Mouse (Mus musculus) hindbrain, embryonic 10.5 days (tissue): ENCODE measurements around the gene Mxi1. TPM values are rescaled to one million over a fixed set of nuclear protein-coding genes. Genes with fewer than 3 reads are reported as not detected.

ENCODE experiments used
- DNase-seq: peaks from one replicate; pipeline ENCODE4 v3.0.0-alpha.2; 2017; ENCODE audit warnings: low spot score
- H3K27ac ChIP-seq: fragments of 300-500 bp; sonication (generic); 2 replicates; pipeline ENCODE4 v1.5.1; 2016; ENCODE audit warnings: mild to moderate bottlenecking, moderate library complexity
- H3K27me3 ChIP-seq: fragments of 300-500 bp; sonication (generic); 2 replicates; pipeline ENCODE4 v1.6.1; 2016; ENCODE audit warnings: mild to moderate bottlenecking; ENCODE audit not compliant: poor library complexity, insufficient read depth, severe bottlenecking
- H3K36me3 ChIP-seq: fragments of 300-500 bp; sonication (generic); 2 replicates; pipeline ENCODE4 v1.6.1; 2016; ENCODE audit warnings: mild to moderate bottlenecking, moderate library complexity
- H3K4me1 ChIP-seq: fragments of 300-500 bp; sonication (generic); replicated peaks from 2 replicates; pipeline ENCODE4 v1.6.1; 2016; ENCODE audit warnings: mild to moderate bottlenecking
- H3K4me3 ChIP-seq: fragments of 300-500 bp; sonication (generic); 2 replicates; pipeline ENCODE4 v1.5.1; 2016; ENCODE audit warnings: mild to moderate bottlenecking, moderate library complexity
- H3K9me3 ChIP-seq: fragments of 300-500 bp; sonication (generic); 2 replicates; pipeline ENCODE4 v1.6.1; 2016; ENCODE audit warnings: mild to moderate bottlenecking, moderate library complexity
- WGBS: fragments of 180-500 bp; shearing (Covaris S2); methylation state at CpG from one replicate; pipeline ENCODE4 v1.1.7; 2016; 5-methylcytosine and 5-hydroxymethylcytosine counted together
- polyA plus RNA-seq: library from polyadenylated mRNA; unstranded; fragments of >200 nt; fragmentation: Nextera tagmentation; extraction: Ambion mirVana; gene quantifications from 2 replicates; pipeline ENCODE4 v1.2.1, GENCODE M21; 2016

Gene Mxi1
- polyA plus RNA-seq, 1 experiment from 2014 or later = 47.9 TPM

DNA sequence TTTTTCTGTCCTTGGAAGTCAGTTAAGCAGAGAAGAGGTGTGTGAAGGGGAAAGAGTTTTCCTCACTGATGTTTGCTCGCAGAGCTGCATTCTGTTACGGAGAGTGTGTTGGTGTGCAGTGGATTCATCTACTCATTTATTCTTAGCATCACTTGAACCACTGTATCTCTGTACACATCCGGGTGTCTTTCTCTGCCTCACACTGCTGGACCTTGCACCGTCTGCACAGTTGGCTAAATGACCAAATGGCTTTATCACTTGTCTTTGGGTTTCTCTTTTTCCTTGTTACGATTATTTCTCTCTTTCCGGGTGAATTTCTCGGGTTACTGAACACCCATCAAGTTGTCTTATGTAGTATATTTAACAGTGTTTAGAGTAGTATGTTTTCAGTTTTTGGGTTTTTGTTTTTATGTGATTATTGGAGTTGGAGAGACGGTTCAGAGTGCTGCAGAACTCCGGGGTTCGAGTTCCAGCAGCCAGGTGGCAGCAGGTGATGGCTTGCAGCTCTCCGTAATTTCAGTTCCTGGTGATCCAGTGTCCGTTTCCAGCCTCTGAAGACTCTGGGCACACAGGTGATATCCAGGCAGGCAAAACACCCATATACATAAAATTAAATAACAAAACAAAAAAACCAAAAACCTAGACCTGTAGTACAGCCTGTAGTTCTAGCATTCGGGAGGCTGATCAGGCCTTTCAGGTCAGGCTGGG lies 33.0 kb downstream of the Mxi1 start:
- H3K27ac ChIP-seq = no peak overlapping the region
- H3K4me1 ChIP-seq = peaks cover 32% of the 10 kb centered on the region
- H3K27me3 ChIP-seq = no peaks in the 10 kb centered on the region
- no peaks in the 10 kb centered on the region for H3K9me3 ChIP-seq
- 89% methylated on average over 13 of the region's 13 CpGs for WGBS
- DNase-seq = no peak
- no peak overlapping the region for H3K4me3 ChIP-seq
- peaks cover 19% of the 10 kb centered on the region for H3K36me3 ChIP-seq

DNA sequence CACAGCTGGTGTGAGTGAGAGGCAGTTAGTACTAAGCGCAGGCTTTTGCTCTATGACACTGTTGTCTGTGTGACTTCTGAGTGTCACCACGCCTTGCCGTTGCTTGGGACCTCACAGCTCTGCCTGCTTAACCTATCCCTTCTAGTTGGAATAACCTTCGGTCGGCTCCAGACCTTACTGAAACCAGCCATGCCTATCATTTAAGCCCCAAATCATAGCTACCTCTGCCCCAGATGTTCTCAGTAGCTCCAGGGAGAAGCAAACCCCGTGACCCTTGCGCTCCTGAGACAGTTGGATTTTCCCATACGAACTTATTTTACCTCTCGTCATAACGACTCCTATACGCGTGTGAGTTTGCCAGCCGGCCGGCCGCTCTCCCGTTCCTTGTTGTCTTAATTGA lies 33.7 kb downstream of the Mxi1 start:
- WGBS = 88% methylated on average over 16 of the region's 16 CpGs
- Histone ChIP-seq H3K4me1 (peaks cover 32% of the 10 kb centered on the region), H3K4me3 (no peak overlapping the region), H3K27ac (no peak overlapping the region), H3K27me3 (no peaks in the 10 kb centered on the region), H3K9me3 (no peaks in the 10 kb centered on the region), H3K36me3 (peaks cover 19% of the 10 kb centered on the region)
- no peak for DNase-seq

DNA sequence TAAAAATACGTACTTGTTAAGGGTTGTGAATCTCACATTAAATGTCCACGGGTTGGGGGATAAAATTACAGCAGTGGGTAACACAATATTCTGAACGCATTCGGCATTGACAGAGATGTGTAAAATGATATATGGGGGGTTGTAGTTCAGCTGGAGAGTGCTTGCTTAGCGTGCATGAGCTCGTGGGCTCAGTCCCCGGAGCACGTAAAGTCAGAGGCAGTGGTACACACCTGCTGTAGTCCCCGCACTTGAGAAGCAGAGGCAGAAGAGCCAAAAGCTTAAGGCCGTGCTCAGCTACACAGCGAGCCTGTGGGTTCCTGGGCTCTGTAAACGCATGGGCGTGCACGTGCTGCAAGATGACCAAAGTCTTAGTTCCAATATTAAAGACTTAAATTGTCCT lies 35.4 kb downstream of the Mxi1 start:
- H3K4me1 ChIP-seq = peaks cover 26% of the 10 kb centered on the region
- no peak overlapping the region for H3K4me3 ChIP-seq
- WGBS = 82% methylated on average over 14 of the region's 14 CpGs
- H3K27me3 ChIP-seq = no peaks in the 10 kb centered on the region
- peaks cover 28% of the 10 kb centered on the region for H3K36me3 ChIP-seq
- DNase-seq = no peak
- 0 out of 2 replicates have a peak overlapping the region, but pooled peaks have one; percentile 25 for H3K27ac ChIP-seq
- no peaks in the 10 kb centered on the region for H3K9me3 ChIP-seq

DNA sequence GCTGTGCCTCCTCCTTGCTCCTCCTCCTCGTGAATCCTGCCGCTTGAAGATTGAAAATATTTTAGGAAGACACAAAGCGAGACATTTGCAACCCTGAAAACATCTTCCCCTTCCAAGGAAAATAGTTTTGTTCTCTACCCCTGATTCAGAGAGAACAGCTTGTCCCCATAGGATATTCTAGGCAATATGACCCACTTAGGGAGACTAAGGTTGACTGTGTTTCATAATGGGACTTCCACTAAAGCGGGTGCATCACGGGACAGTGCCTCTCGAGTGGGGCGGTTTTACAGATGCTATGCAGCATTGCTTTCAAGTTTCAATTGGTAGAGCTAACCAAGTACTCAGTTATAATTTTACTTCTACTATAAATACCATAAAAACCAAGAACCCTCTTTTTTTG lies 43.5 kb downstream of the Mxi1 start:
- no peak for DNase-seq
- WGBS = 92% methylated on average over 7 of the region's 7 CpGs
- Histone ChIP-seq H3K36me3 (peaks cover 36% of the 10 kb centered on the region), H3K27me3 (no peaks in the 10 kb centered on the region), H3K9me3 (no peaks in the 10 kb centered on the region), H3K4me1 (no peaks in the 10 kb centered on the region), H3K4me3 (no peak overlapping the region), H3K27ac (no peak overlapping the region)

GRCm38 (mm10) chr19:53354271-53355000 lies 44.1 kb downstream of the Mxi1 start:
- H3K27ac ChIP-seq = no peak overlapping the region
- peaks cover 36% of the 10 kb centered on the region for H3K36me3 ChIP-seq
- DNase-seq = no peak
- 84% methylated on average over 7 of the region's 7 CpGs for WGBS
- H3K9me3 ChIP-seq = no peaks in the 10 kb centered on the region
- H3K4me1 ChIP-seq = peaks cover 4% of the 10 kb centered on the region
- H3K27me3 ChIP-seq = no peaks in the 10 kb centered on the region
- H3K4me3 ChIP-seq = no peak overlapping the region

DNA sequence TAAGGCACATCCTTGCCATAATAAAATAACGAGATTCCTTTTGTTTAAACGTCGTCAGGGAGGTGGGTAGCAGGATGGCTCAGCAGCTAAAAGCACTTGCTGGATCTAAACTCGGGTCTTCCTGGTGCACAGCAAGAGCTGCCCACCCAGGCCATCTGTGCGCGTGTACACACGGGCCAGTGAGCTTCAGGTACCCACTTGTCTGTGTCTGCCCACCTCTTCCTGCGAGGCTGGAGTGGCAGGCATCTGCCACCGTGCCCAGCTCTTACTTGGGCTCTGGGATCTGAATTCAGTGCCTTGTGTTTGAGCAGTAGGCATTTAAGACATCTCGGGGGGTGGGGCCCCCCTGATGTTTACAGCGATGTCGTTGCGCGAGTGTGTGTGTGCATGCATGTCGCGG lies 44.7 kb downstream of the Mxi1 start:
- 90% methylated on average over 16 of the region's 16 CpGs for WGBS
- Histone ChIP-seq H3K4me3 (no peak overlapping the region), H3K36me3 (peaks cover 30% of the 10 kb centered on the region), H3K9me3 (no peaks in the 10 kb centered on the region), H3K27ac (no peak overlapping the region), H3K27me3 (no peaks in the 10 kb centered on the region), H3K4me1 (peaks cover 9% of the 10 kb centered on the region)
- no peak for DNase-seq

GRCm38 (mm10) chr19:53359160-53360033 lies 49.1 kb downstream of the Mxi1 start:
- H3K36me3 ChIP-seq = peaks cover 14% of the 10 kb centered on the region; the same call in 1 of the 2 replicates
- H3K9me3 ChIP-seq = no peaks in the 10 kb centered on the region
- WGBS = 80% methylated on average over 22 of the region's 22 CpGs
- DNase-seq = no peak
- no peak overlapping the region for H3K4me3 ChIP-seq
- H3K27me3 ChIP-seq = no peaks in the 10 kb centered on the region
- H3K27ac ChIP-seq = 0 out of 2 replicates have a peak overlapping the region, but pooled peaks have one; percentile 23
- peaks cover 9% of the 10 kb centered on the region for H3K4me1 ChIP-seq

GRCm38 (mm10) chr19:53360265-53360958 lies 50.1 kb downstream of the Mxi1 start:
- no peak overlapping the region for H3K27ac ChIP-seq
- WGBS = 85% methylated on average over 8 of the region's 8 CpGs
- DNase-seq = no peak

DNA sequence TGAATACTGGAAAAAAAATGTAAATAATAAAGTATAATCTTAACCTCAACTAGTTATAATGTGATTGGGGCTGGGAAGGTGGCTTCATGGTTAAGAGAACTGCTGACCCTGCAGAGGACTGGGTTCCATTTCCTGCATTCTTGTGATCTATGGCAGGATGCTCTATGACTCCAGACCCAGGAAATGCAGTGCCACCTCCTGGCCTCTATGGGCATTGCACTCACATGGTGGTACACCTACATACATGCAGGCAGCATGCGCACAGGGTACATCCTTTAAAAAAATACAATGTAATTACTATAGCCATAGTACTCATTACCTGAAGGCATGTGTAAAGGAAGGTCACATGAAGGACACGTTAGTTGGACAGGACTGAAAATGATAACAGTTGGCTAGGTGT lies 52.6 kb downstream of the Mxi1 start:
- Histone ChIP-seq H3K36me3 (no peaks in the 10 kb centered on the region), H3K9me3 (no peaks in the 10 kb centered on the region), H3K27me3 (no peaks in the 10 kb centered on the region), H3K4me1 (peaks cover 14% of the 10 kb centered on the region), H3K4me3 (no peak overlapping the region), H3K27ac (no peak overlapping the region)
- no peak for DNase-seq
- 48% methylated on average over 2 of the region's 2 CpGs for WGBS

More at GRCm38 (mm10) chr19:53360265-53360958, 50.1 kb downstream of the Mxi1 start:
- Histone ChIP-seq H3K27me3 (no peaks in the 10 kb centered on the region), H3K4me3 (no peak overlapping the region), H3K4me1 (peaks cover 9% of the 10 kb centered on the region), H3K36me3 (peaks cover 14% of the 10 kb centered on the region; the same call in 1 of the 2 replicates), H3K9me3 (no peaks in the 10 kb centered on the region)

- H3K4me3 ChIP-seq = no peak overlapping the region
- no peak for DNase-seq
- WGBS = 87% methylated on average over 2 of the region's 2 CpGs
- no peaks in the 10 kb centered on the region for H3K27me3 ChIP-seq
- H3K27ac ChIP-seq = no peak overlapping the region
- no peaks in the 10 kb centered on the region for H3K9me3 ChIP-seq
- peaks cover 15% of the 10 kb centered on the region for H3K4me1 ChIP-seq
- H3K36me3 ChIP-seq = no peaks in the 10 kb centered on the region
Observed at GRCm38 (mm10) chr19:53364551-53364950, 54.2 kb downstream of the Mxi1 start.

- 68% methylated on average over 9 of the region's 9 CpGs for WGBS
- no peak overlapping the region for H3K4me3 ChIP-seq
Observed at GRCm38 (mm10) chr19:53364963-53365362, 54.6 kb downstream of the Mxi1 start.

More at GRCm38 (mm10) chr19:53364963-53365362, 54.6 kb downstream of the Mxi1 start:
- Histone ChIP-seq H3K9me3 (no peaks in the 10 kb centered on the region), H3K27me3 (no peaks in the 10 kb centered on the region), H3K36me3 (no peaks in the 10 kb centered on the region; the same call in 1 of the 2 replicates), H3K27ac (no peak overlapping the region), H3K4me1 (peaks cover 13% of the 10 kb centered on the region; the same call in 1 of the 2 replicates)
- no peak for DNase-seq
